Mouse (Mus musculus) embryonic facial prominence, embryonic 12.5 days (tissue): Measurements from ENCODE around the gene Ppip5k1. TPM values are rescaled to one million over a fixed set of nuclear protein-coding genes. Genes with fewer than 3 reads are reported as not detected.

Experiments used
- ATAC-seq: fragments of 200-750 bp; cut with Nextera tagmentation; 2 replicates; pipeline ENCODE4 v1.8.0; 2017; ENCODE audit not compliant: insufficient number of reproducible peaks, insufficient read depth, low FRiP score, low TSS enrichment
- H3K27ac ChIP-seq: fragments of 300-500 bp; sonication (generic); 2 replicates; pipeline ENCODE4 v1.5.1; 2016; ENCODE audit warnings: mild to moderate bottlenecking
- H3K27me3 ChIP-seq: fragments of 300-500 bp; sonication (generic); 2 replicates; pipeline ENCODE4 v1.6.1; 2016; ENCODE audit warnings: mild to moderate bottlenecking, moderate library complexity
- H3K36me3 ChIP-seq: fragments of 300-500 bp; sonication (generic); 2 replicates; pipeline ENCODE4 v1.6.1; 2016; ENCODE audit warnings: mild to moderate bottlenecking
- H3K4me1 ChIP-seq: fragments of 300-500 bp; sonication (generic); 2 replicates; pipeline ENCODE4 v1.6.1; 2016
- H3K4me2 ChIP-seq: fragments of 300-500 bp; sonication (generic); replicated peaks from 2 replicates; pipeline ENCODE4 v1.6.1; 2016; ENCODE audit warnings: mild to moderate bottlenecking, moderate library complexity
- H3K4me3 ChIP-seq: fragments of 300-500 bp; sonication (generic); 2 replicates; pipeline ENCODE4 v1.5.1; 2016; ENCODE audit warnings: mild to moderate bottlenecking
- H3K9ac ChIP-seq: fragments of 300-500 bp; sonication (generic); 2 replicates; pipeline ENCODE4 v1.6.1; 2016; ENCODE audit warnings: mild to moderate bottlenecking, moderate library complexity
- H3K9me3 ChIP-seq: fragments of 300-500 bp; sonication (generic); 2 replicates; pipeline ENCODE4 v1.6.1; 2016; ENCODE audit warnings: mild to moderate bottlenecking, moderate library complexity
- WGBS: fragments of 180-500 bp; shearing (Covaris S2); methylation state at CpG from one replicate; pipeline ENCODE4 v1.1.7; 2016; 5-methylcytosine and 5-hydroxymethylcytosine counted together
- polyA plus RNA-seq: library from polyadenylated mRNA; unstranded; fragments of >200 nt; fragmentation: Nextera tagmentation; extraction: Ambion mirVana; gene quantifications from 2 replicates; pipeline ENCODE4 v1.2.1, GENCODE M21; 2016

The Ppip5k1 gene
- polyA plus RNA-seq, 1 experiment from 2014 or later: 13.9 TPM

- no peaks in the 10 kb centered on the region for H3K27me3 ChIP-seq
- peaks cover 23% of the 10 kb centered on the region for H3K36me3 ChIP-seq
- peak overlapping the region; percentile 33; the same call in 1 of the 2 replicates for H3K9ac ChIP-seq
- H3K27ac ChIP-seq: no peak overlapping the region; the same call in 1 of the 2 replicates
- ATAC-seq: no peak
- H3K4me1 ChIP-seq: peaks cover 25% of the 10 kb centered on the region
- H3K4me2 ChIP-seq: peak overlapping the region; percentile 69
- H3K4me3 ChIP-seq: peak overlapping the region; percentile 94
- 27% methylated on average over 4 of the region's 4 CpGs for WGBS
- no peaks in the 10 kb centered on the region for H3K9me3 ChIP-seq
These were observed 83.2 kb downstream of the Ppip5k1 start for GRCm38 (mm10) chr2:121271928-121272516.

DNA sequence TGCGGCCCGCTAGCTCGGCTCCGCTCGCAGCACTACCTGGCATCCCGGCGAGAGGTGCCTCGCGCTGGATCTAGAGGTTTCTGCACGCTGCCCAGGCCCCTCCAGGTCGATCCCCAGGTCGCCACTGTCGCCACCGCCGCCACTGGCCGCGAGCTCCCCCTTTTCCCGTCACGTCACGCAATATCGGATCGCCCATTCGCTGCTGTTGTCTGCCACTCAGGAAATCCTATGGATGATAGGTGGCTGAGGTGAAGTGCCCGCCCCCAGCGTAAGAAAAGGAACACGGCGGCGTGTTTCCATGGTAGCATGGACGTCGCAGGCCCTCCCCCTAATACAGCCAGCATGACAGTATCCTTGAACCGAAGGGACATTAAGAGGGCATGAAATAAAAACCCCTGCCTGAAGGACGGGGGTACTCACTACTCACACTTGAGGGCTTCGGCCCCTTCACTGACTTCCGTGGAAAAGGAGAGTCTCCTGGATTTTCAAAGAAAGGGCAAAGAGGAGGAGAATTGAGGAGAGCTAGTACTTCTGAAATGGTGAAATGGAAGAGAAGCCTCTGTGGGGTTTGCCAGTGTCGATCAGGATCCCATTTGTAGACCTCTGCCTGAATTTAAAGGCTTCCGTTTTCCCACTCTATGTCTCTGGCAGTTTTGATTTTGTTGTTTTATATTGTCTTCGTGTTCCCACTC, 83.8 kb downstream of the Ppip5k1 start, which contains the start of gene Trp53bp1:
Trp53bp1 (minus strand) TSS at position 172 of the 692 bp plus-strand sequence.
- no peaks in the 10 kb centered on the region for H3K27me3 ChIP-seq
- peak within 1 kb of the TSS; percentile 94 for H3K27ac ChIP-seq
- H3K36me3 ChIP-seq: peaks cover 23% of the 10 kb centered on the region
- H3K4me2 ChIP-seq: peak within 1 kb of the TSS; percentile 69
- ATAC-seq: peak; percentile 98
- peaks cover 25% of the 10 kb centered on the region for H3K4me1 ChIP-seq
- H3K9me3 ChIP-seq: no peaks in the 10 kb centered on the region
- peak within 1 kb of the TSS; percentile 88 for H3K9ac ChIP-seq
- peak within 1 kb of the TSS; percentile 94 for H3K4me3 ChIP-seq
- under 1% methylated on average over 37 of the region's 37 CpGs for WGBS

- WGBS: 2% methylated on average over 34 of the region's 35 CpGs
- peak; percentile 72 for ATAC-seq
- no peaks in the 10 kb centered on the region for H3K9me3 ChIP-seq
- H3K4me3 ChIP-seq: peak overlapping the region; percentile 94
- peak overlapping the region; percentile 88 for H3K9ac ChIP-seq
- H3K27me3 ChIP-seq: no peaks in the 10 kb centered on the region
- H3K36me3 ChIP-seq: peaks cover 23% of the 10 kb centered on the region
- peak overlapping the region; percentile 62 for H3K4me2 ChIP-seq
- H3K4me1 ChIP-seq: peaks cover 25% of the 10 kb centered on the region
- peak overlapping the region; percentile 94 for H3K27ac ChIP-seq
These were observed 84.5 kb downstream of the Ppip5k1 start for GRCm38 (mm10) chr2:121270521-121271235.

GRCm38 (mm10) chr2:121268446-121268845, 86.8 kb downstream of the Ppip5k1 start:
- H3K9ac ChIP-seq: no peak overlapping the region
- no peak overlapping the region for H3K27ac ChIP-seq
- ATAC-seq: no peak
- no peak overlapping the region for H3K4me3 ChIP-seq
- H3K27me3 ChIP-seq: no peaks in the 10 kb centered on the region
- peaks cover 25% of the 10 kb centered on the region for H3K4me1 ChIP-seq
- peaks cover 30% of the 10 kb centered on the region for H3K36me3 ChIP-seq
- WGBS: 78% methylated on average over 8 of the region's 8 CpGs
- no peak overlapping the region for H3K4me2 ChIP-seq
- H3K9me3 ChIP-seq: no peaks in the 10 kb centered on the region

Other genes with a start within 250 kb of the Ppip5k1 start
- not detected in 2 replicates for gene Tgm7, start 245.6 kb downstream of the Ppip5k1 start, polyA plus RNA-seq
- 22.8 and 23.6 TPM in 2 replicates for gene Adal, start 215.0 kb downstream of the Ppip5k1 start, polyA plus RNA-seq
- 23.1 and 25.4 TPM in 2 replicates for gene Lcmt2, start 214.7 kb downstream of the Ppip5k1 start, polyA plus RNA-seq
- 76.4 and 88.6 TPM in 2 replicates for gene Tubgcp4, start 184.7 kb downstream of the Ppip5k1 start, polyA plus RNA-seq
- 11.4 and 11.6 TPM in 2 replicates for gene Zscan29, start 184.3 kb downstream of the Ppip5k1 start, polyA plus RNA-seq
- gene Trp53bp1, start 84.0 kb downstream of the Ppip5k1 start, polyA plus RNA-seq: 125 and 128 TPM in 2 replicates
- gene Map1a, start 65.8 kb downstream of the Ppip5k1 start, polyA plus RNA-seq: 3.9 and 4.4 TPM in 2 replicates
- gene Ckmt1, start 2.3 kb upstream of the Ppip5k1 start, polyA plus RNA-seq: 10.2 and 13.0 TPM in 2 replicates
- gene Strc, start 31.8 kb upstream of the Ppip5k1 start, polyA plus RNA-seq: 0.03 TPM in 1 of 2 replicates, not detected in the other
- 634 and 678 TPM in 2 replicates for gene Pdia3, start 58.4 kb upstream of the Ppip5k1 start, polyA plus RNA-seq
- 2.1 and 4.2 TPM in 2 replicates for gene Catsper2, start 58.4 kb upstream of the Ppip5k1 start, polyA plus RNA-seq
- 12.4 and 15.6 TPM in 2 replicates for gene Ell3, start 88.9 kb upstream of the Ppip5k1 start, polyA plus RNA-seq
- 495 and 504 TPM in 2 replicates for gene Serf2, start 93.8 kb upstream of the Ppip5k1 start, polyA plus RNA-seq
- gene Hypk, start 97.9 kb upstream of the Ppip5k1 start, polyA plus RNA-seq: 128 and 143 TPM in 2 replicates
- gene Serinc4, start 101.4 kb upstream of the Ppip5k1 start, polyA plus RNA-seq: not detected in 2 replicates
- 62.6 and 64.2 TPM in 2 replicates for gene Mfap1b, start 118.7 kb upstream of the Ppip5k1 start, polyA plus RNA-seq
- gene Mfap1a, start 151.3 kb upstream of the Ppip5k1 start, polyA plus RNA-seq: 32.5 and 33.0 TPM in 2 replicates
- 8.0 and 8.2 TPM in 2 replicates for gene Wdr76, start 151.3 kb upstream of the Ppip5k1 start, polyA plus RNA-seq